Mouse (Mus musculus): ENCODE data around the gene Bzw2.

Gene Bzw2

DNA sequence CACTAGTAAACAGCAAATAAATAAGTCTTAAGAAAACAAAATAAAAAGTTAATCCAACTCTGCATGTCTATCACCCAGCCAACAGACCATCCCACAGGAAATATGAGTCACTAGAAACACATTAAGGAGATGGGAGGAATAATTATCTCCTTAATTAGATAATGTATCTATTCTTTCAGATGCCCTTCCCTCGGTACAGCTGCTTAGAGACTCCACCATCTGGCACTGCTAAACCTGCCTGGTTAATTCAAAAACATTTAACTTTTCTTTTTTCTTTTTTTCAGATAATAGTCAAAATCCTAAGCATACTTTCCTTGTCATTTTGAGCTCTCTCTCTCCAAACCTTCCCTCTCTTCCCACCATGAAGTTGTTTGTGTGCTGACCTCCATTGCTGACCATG lies 92.0 kb downstream of the Bzw2 start:
- DNase-seq, result no peak

DNA sequence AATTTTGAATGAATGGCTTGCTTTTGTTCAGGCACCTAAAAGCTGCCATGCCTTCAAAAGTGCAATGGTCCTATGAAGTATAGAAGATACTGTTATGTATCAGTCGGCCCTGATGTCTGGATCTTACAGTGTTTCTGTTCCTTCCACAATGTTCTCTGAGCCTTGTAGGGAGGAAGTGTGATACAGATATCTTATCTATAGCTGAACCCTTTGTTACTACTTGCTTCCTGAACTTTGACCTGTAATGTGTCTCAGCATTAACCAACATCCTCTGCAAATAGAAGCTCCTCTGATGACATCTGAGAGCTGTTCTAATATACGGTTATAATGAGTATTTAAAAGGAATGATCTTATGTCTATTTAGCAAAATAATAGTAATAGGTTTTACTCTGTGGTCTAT lies 100.2 kb downstream of the Bzw2 start:
- DNase-seq, result no peak

DNA sequence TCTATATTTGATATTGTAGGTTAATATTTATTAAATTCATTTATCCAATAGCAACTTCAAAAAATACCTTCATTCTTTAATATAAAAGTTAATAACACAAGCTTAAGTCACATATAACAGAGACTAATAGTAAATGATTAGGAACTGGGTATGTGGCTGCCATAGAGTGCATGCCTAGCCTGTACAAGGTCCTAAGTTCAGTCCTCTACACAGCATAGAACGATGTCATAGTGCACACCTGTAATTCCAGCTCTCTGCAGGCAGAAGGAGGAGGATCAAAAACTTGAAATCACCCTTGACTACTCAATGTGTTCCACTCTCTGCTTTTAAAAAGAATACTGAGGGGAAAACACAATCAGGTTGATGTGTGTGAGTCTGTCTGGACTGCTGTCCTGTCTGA lies 107.6 kb downstream of the Bzw2 start:
- no peak for DNase-seq

DNA sequence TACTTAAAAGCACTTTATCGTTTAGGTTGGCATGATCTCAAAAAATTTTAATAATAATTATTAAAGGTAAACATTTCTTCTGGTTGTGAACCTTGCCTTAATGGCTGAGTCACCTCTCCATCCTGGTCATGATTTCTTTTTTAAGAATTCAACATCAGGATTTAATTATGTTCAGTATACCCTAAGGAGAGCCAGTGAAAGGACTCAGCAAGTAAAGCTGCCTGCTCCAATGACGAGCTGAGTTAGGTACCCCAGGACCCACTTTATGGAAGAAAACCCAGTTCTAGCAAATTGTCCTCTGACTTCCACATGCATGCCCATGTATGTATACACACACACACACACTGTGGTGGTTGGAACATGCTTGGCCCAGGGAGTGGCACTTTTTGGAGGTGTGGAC lies 110.3 kb downstream of the Bzw2 start:
- no peak for DNase-seq

DNA sequence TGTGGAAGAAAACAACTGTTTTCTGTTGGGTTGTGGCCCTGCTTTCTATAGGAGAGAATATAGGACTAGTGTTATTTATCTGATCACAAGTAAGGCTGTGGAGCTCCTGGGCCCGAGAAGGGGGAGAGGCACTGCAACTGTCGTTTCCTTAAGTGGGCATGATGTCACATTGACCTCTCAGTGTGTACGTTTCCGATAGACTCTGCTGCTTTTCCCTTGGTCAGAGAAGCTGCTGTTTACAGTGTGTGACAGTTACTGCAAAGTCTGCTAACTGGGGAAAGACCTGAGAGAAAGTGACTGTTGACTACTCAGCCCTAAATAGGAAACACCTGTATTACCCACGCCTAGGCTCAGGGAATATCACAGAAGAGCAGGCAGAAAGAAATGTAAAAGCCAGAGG lies 111.7 kb downstream of the Bzw2 start:
- no peak for DNase-seq

DNA sequence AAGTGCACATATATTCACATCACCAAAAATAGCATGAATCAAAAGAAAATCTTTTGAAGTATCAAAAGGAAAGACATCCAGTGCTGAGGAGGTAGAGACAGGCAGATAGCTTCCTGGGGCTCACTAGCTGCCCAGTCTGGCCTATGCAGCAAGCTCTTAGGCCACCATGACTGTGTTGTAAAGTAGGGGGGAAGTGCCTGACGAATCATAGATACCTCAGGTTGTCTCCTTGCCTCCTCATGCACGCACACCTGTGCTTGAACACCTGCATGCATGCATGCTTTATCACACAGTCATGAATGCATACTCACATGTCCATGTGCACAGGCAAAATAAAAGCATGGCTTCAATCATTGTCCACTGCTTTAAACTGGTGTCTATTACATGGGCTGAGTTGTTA lies 113.2 kb downstream of the Bzw2 start:
- no peak for DNase-seq

DNA sequence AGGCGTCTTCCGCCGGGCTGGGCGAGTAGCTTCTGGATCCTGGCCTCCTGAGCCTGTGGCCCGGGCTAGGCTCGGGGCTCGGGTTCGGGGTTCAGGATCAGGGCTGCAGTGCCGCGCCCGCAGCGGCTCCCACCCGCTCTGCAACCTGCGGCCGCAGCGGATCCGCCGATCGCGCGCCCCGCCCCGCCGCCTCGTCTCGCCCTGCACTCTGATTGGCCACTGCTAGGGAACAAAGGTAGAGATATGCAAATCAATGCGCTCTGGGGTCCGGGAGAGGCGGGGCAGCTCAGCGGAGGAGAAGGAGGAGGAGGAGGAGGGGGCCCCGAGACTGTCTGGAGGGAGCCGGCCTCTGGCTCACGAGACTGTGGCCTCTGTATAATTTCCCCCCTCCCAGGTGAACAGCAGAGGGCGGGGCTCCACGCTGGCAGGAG lies 115.5 kb downstream of the Bzw2 start, which contains the start of gene Tspan13:
Gene Tspan13, minus strand, starts transcription at position 153 of the 431 bp plus-strand sequence.
- DNase-seq, result peak; percentile 90 to 93

All from lung, postnatal 4 days (tissue).